Mouse (Mus musculus) myocyte (in vitro differentiated cells): Measurements from ENCODE around the gene Baz2a. TPM values are rescaled to one million over a fixed set of nuclear protein-coding genes. Genes with fewer than 3 reads are reported as not detected.

Source experiments
- H3K27me3 ChIP-seq: one replicate; pipeline ENCODE4 v1.6.1; 2011; ENCODE audit not compliant: control insufficient read depth, insufficient read depth, insufficient read length
- H3K36me3 ChIP-seq: one replicate; pipeline ENCODE4 v1.6.1; 2011; ENCODE audit not compliant: control insufficient read depth, insufficient read depth
- H3K4me2 ChIP-seq: one replicate; pipeline ENCODE4 v1.6.1; 2011; ENCODE audit warnings: low read depth, control low read depth
- H3K4me3 ChIP-seq: one replicate; pipeline ENCODE4 v1.5.1; 2011; ENCODE audit warnings: mild to moderate bottlenecking, control low read depth, moderate library complexity
- H3K79me2 ChIP-seq: one replicate; pipeline ENCODE4 v1.6.1; 2011; ENCODE audit not compliant: control insufficient read depth, insufficient read depth
- H3ac ChIP-seq: one replicate; pipeline ENCODE4 v1.6.1; 2011; ENCODE audit not compliant: control insufficient read depth, insufficient read length
- CEBPB ChIP-seq: IDR thresholded peaks from 2 replicates; pipeline ENCODE4 v1.6.1; 2011; ENCODE audit warnings: mild to moderate bottlenecking, moderate library complexity; ENCODE audit not compliant: poor library complexity, insufficient read depth, severe bottlenecking
- E2F4 ChIP-seq: IDR thresholded peaks from one replicate; pipeline ENCODE4 v1.6.1; 2011; ENCODE audit warnings: mild to moderate bottlenecking, control low read depth, moderate library complexity; ENCODE audit not compliant: insufficient read depth
- MAX ChIP-seq: IDR thresholded peaks from one replicate; pipeline ENCODE4 v1.6.1; 2011; ENCODE audit warnings: low read depth, mild to moderate bottlenecking, control low read depth
- MYOD1 ChIP-seq, 3 experiments: IDR thresholded peaks; one replicate each; pipeline ENCODE4 v1.6.1; 2011; ENCODE audit warnings: control low read depth in 2 of 3, low read depth in 2 of 3, mild to moderate bottlenecking in 2 of 3, moderate library complexity in 1 of 3; ENCODE audit not compliant: insufficient read length in 2 of 3, control insufficient read depth in 1 of 3
- MYOG ChIP-seq, 3 experiments: IDR thresholded peaks; one replicate each; pipeline ENCODE4 v1.6.1; 2011; ENCODE audit warnings: control low read depth in 2 of 3, low read depth in 2 of 3, mild to moderate bottlenecking in 2 of 3; ENCODE audit not compliant: insufficient read length in 2 of 3, control insufficient read depth in 1 of 3, insufficient read depth in 1 of 3
- POLR2A ChIP-seq: IDR thresholded peaks from one replicate; pipeline ENCODE4 v1.6.1; 2011; ENCODE audit warnings: low read depth, mild to moderate bottlenecking, control low read depth, moderate library complexity; ENCODE audit not compliant: insufficient read length
- POLR2AphosphoS2 ChIP-seq: IDR thresholded peaks from one replicate; pipeline ENCODE4 v1.6.1; 2011; ENCODE audit warnings: low read depth, control low read depth; ENCODE audit not compliant: insufficient read length
- REST ChIP-seq: IDR thresholded peaks from one replicate; pipeline ENCODE4 v1.6.1; 2011; ENCODE audit warnings: mild to moderate bottlenecking, control low read depth, moderate library complexity; ENCODE audit not compliant: insufficient read depth, insufficient read length
- SRF ChIP-seq: IDR thresholded peaks from one replicate; pipeline ENCODE4 v1.6.1; 2011; ENCODE audit warnings: low read depth; ENCODE audit not compliant: control insufficient read depth, insufficient read length
- TCF12 ChIP-seq: IDR thresholded peaks from one replicate; pipeline ENCODE4 v1.6.1; 2011; ENCODE audit warnings: mild to moderate bottlenecking, control low read depth; ENCODE audit not compliant: poor library complexity, insufficient read depth, severe bottlenecking
- TCF3 ChIP-seq: IDR thresholded peaks from one replicate; pipeline ENCODE4 v1.6.1; 2011; ENCODE audit warnings: low read depth, control low read depth; ENCODE audit not compliant: insufficient read length
- USF1 ChIP-seq: IDR thresholded peaks from one replicate; pipeline ENCODE4 v1.6.1; 2011; ENCODE audit warnings: low read depth, mild to moderate bottlenecking, control low read depth, moderate library complexity
- polyA plus RNA-seq: library from polyadenylated mRNA; unstranded; fragments of >200 nt; fragmentation: generic; extraction: Trizol; gene quantifications from one replicate; pipeline ENCODE4 v1.2.1, GENCODE M21; 2012; ENCODE audit warnings: missing spikeins

The Baz2a gene
- polyA plus RNA-seq, 1 experiment, result 12.7 TPM

DNA sequence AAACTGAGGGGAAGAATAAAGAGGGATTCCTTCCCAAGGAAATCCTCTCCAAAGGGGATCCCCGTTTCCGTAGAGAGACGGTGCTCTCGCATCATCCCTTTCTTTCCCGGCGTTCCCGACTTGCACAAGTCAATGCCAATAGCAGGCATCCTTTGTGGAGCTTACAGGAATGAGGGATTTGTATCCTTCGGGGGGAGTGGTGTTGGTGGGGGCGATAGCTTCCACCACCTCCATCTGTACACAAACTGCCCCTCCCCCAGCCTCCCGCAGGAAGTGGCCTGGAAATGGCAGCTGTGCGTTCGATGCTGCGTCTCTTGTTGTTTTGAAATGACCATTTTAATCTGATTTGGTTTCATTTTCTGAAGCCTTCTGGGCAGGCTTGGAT is 6.2 kb downstream of the Baz2a start:
- H3K79me2 ChIP-seq, result peaks cover 69% of the 10 kb centered on the region
- H3ac ChIP-seq, result peak overlapping the region; percentile 83
- H3K36me3 ChIP-seq, result no peaks in the 10 kb centered on the region
- peak in 1 of 3 experiments; percentile 55 for TF ChIP-seq MYOG (IDR thresholded peaks at IDR 0.05; ENCODE audit: control insufficient read depth in 1 of 3, insufficient read depth in 1 of 3, insufficient read length in 2 of 3, low read depth in 2 of 3)
- no peak for TF ChIP-seq MAX
- TF ChIP-seq MYOD1 (IDR thresholded peaks at IDR 0.05; ENCODE audit: control insufficient read depth in 1 of 3, insufficient read length in 2 of 3, low read depth in 2 of 3), result peak in 2 of 3 experiments; percentile 29 to 57
- H3K27me3 ChIP-seq, result no peaks in the 10 kb centered on the region
- H3K4me3 ChIP-seq, result peak overlapping the region; percentile 75
- peak overlapping the region; percentile 86 for H3K4me2 ChIP-seq

- H3K36me3 ChIP-seq, result peaks cover 29% of the 10 kb centered on the region
- TF ChIP-seq MYOG (IDR thresholded peaks at IDR 0.05; ENCODE audit: control insufficient read depth in 1 of 3, insufficient read depth in 1 of 3, insufficient read length in 2 of 3, low read depth in 2 of 3), result peak; percentile 73 to 87 (median 87)
- no peak for TF ChIP-seq E2F4
- TF ChIP-seq TCF3, result peak; percentile 24
- no peak for TF ChIP-seq REST
- TF ChIP-seq USF1, result no peak
- TF ChIP-seq MYOD1 (IDR thresholded peaks at IDR 0.05; ENCODE audit: control insufficient read depth in 1 of 3, insufficient read length in 2 of 3, low read depth in 2 of 3), result peak; percentile 36 to 86 (median 40)
Observed at GRCm38 (mm10) chr10:128110103-128110761, 18.9 kb downstream of the Baz2a start.

DNA sequence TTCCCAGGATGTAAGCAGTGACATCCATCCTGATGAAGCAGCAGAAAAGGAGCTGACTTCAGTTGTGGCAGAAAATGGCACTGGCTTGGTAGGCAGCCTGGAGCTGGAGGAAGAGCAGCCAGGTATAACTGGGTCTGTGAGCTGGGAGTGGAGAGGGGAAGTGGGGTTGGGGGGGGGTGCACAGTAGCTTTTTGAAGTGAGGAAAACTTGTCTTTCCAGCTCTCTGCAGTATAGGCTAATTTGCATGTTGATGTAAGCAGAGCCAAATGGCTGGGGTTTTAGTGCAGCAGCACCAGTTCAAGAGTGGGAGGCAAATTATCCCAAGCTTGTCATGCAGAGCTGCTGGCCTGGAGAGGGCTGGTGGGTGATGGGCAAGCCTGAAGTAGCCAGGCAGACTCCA is 19.9 kb downstream of the Baz2a start:
- TF ChIP-seq POLR2A (no peak), POLR2AphosphoS2 (no peak), SRF (no peak), MAX (no peak), MYOG (IDR thresholded peaks at IDR 0.05; ENCODE audit: control insufficient read depth in 1 of 3, insufficient read depth in 1 of 3, insufficient read length in 2 of 3, low read depth in 2 of 3) (no peak), REST (no peak), CEBPB (no peak), USF1 (no peak), TCF3 (no peak), MYOD1 (IDR thresholded peaks at IDR 0.05; ENCODE audit: control insufficient read depth in 1 of 3, insufficient read length in 2 of 3, low read depth in 2 of 3) (no peak), TCF12 (no peak), E2F4 (no peak)
- Histone ChIP-seq H3ac (no peak overlapping the region), H3K79me2 (peaks cover 23% of the 10 kb centered on the region), H3K27me3 (no peaks in the 10 kb centered on the region), H3K4me3 (no peak overlapping the region), H3K36me3 (peaks cover 38% of the 10 kb centered on the region), H3K4me2 (no peak overlapping the region)

More at GRCm38 (mm10) chr10:128110103-128110761, 18.9 kb downstream of the Baz2a start:
- Histone ChIP-seq H3K4me2 (no peak overlapping the region), H3K27me3 (no peaks in the 10 kb centered on the region), H3K4me3 (no peak overlapping the region), H3K79me2 (peaks cover 33% of the 10 kb centered on the region), H3ac (no peak overlapping the region)

DNA sequence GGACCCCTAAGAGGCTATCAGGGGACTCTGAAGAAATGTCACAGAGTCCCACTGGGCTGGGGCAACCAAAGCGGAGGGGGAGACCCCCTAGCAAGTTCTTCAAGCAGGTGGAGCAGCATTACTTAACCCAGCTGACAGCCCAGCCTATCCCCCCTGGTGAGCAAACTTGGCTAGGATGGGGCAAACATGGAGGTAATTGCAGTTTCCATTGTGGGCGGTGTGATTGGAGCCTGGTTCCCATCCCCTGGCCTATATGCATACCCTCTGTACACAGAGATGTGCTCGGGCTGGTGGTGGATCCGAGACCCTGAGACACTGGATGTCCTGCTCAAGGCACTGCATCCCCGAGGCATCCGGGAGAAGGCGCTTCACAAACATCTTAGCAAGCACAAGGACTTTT is 32.5 kb downstream of the Baz2a start:
- H3K4me2 ChIP-seq, result no peak overlapping the region
- no peak overlapping the region for H3ac ChIP-seq
- no peak overlapping the region for H3K4me3 ChIP-seq
- H3K36me3 ChIP-seq, result peaks cover 70% of the 10 kb centered on the region
- TF ChIP-seq TCF3, result no peak
- no peak for TF ChIP-seq MYOG (IDR thresholded peaks at IDR 0.05; ENCODE audit: control insufficient read depth in 1 of 3, insufficient read depth in 1 of 3, insufficient read length in 2 of 3, low read depth in 2 of 3)
- no peak for TF ChIP-seq CEBPB
- no peak for TF ChIP-seq SRF
- TF ChIP-seq REST, result no peak
- no peak for TF ChIP-seq USF1
- no peak for TF ChIP-seq POLR2AphosphoS2
- no peak for TF ChIP-seq E2F4
- TF ChIP-seq POLR2A, result no peak
- TF ChIP-seq TCF12, result no peak
- TF ChIP-seq MYOD1 (IDR thresholded peaks at IDR 0.05; ENCODE audit: control insufficient read depth in 1 of 3, insufficient read length in 2 of 3, low read depth in 2 of 3), result no peak
- no peak for TF ChIP-seq MAX
- no peaks in the 10 kb centered on the region for H3K27me3 ChIP-seq
- no peaks in the 10 kb centered on the region for H3K79me2 ChIP-seq

DNA sequence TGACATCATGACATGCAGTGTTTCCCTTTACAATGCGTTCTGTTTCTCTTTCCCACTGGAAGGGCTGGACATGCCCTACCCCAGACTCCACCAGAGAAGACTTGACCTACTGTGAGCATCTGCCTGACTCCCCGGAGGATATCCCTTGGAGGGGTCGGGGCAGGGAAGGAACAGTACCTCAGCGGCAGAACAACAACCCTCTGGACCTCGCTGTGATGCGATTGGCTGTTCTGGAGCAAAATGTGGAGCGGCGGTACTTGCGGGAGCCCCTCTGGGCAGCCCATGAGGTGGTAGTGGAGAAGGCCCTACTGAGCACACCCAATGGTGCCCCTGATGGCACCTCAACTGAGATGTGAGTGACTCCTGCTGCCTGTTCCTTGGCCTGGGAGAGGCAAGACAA is 33.5 kb downstream of the Baz2a start:
- Histone ChIP-seq H3K36me3 (peaks cover 69% of the 10 kb centered on the region), H3ac (no peak overlapping the region), H3K79me2 (no peaks in the 10 kb centered on the region), H3K27me3 (no peaks in the 10 kb centered on the region), H3K4me2 (no peak overlapping the region), H3K4me3 (no peak overlapping the region)
- no peak for TF ChIP-seq POLR2A
- no peak for TF ChIP-seq TCF12
- no peak for TF ChIP-seq TCF3
- no peak for TF ChIP-seq REST
- no peak for TF ChIP-seq MAX
- TF ChIP-seq MYOG (IDR thresholded peaks at IDR 0.05; ENCODE audit: control insufficient read depth in 1 of 3, insufficient read depth in 1 of 3, insufficient read length in 2 of 3, low read depth in 2 of 3), result no peak
- no peak for TF ChIP-seq MYOD1 (IDR thresholded peaks at IDR 0.05; ENCODE audit: control insufficient read depth in 1 of 3, insufficient read length in 2 of 3, low read depth in 2 of 3)
- no peak for TF ChIP-seq E2F4
- TF ChIP-seq SRF, result no peak
- TF ChIP-seq USF1, result no peak
- TF ChIP-seq POLR2AphosphoS2, result no peak
- TF ChIP-seq CEBPB, result no peak
